Mouse (Mus musculus) CH12.LX (cell line): ENCODE measurements at regions not wholly inside any gene's neighbourhood (a gene's known extent, or its start where the extent isn't known, plus 50 kb on each side); places are given as distances from the start of the nearest gene placed in this dataset.
A peak's percentile ranks its signal among the peaks of the same experiment; 100 is the strongest.

Experiments
- DNase-seq: peaks from one replicate; pipeline ENCODE4 v3.0.0-alpha.2; 2013; ENCODE audit errors: extremely low read depth
- H3K27ac ChIP-seq: 2 replicates; pipeline ENCODE4 v1.5.1; 2012; ENCODE audit warnings: low read depth, mild to moderate bottlenecking, control low read depth, moderate library complexity; ENCODE audit not compliant: insufficient read depth
- H3K27me3 ChIP-seq: replicated peaks from 2 replicates; pipeline ENCODE3; 2012; ENCODE audit warnings: inconsistent platforms
- H3K36me3 ChIP-seq, 2 experiments: replicated peaks in 1 of 2; 2 replicates each; pipeline versions ENCODE3 to v1.6.1; 2012; ENCODE audit warnings: inconsistent platforms in 1 of 2, low read length in 1 of 2, mild to moderate bottlenecking in 1 of 2, mixed read lengths in 1 of 2, moderate library complexity in 1 of 2; ENCODE audit not compliant: control insufficient read depth in 1 of 2, insufficient read depth in 1 of 2
- H3K4me1 ChIP-seq, 2 experiments: 2 replicates each; pipeline ENCODE4 v1.6.1; 2012; ENCODE audit warnings: inconsistent platforms in 1 of 2, moderate library complexity in 1 of 2; ENCODE audit not compliant: insufficient read depth in 2 of 2, control insufficient read depth in 1 of 2
- H3K4me2 ChIP-seq: 2 replicates; pipeline ENCODE4 v1.6.1; 2012; ENCODE audit warnings: low read depth, mild to moderate bottlenecking, control low read depth; ENCODE audit not compliant: poor library complexity, insufficient read depth, severe bottlenecking
- H3K4me3 ChIP-seq, 3 experiments: fragments of 150-350 bp in 1 of 3; sonication (generic) in 1 of 3; replicated peaks in 1 of 3; 2 replicates each; pipeline versions ENCODE3 to v1.5.1; 2011 to 2012; ENCODE audit warnings: low read depth in 2 of 3, low read length in 2 of 3, mild to moderate bottlenecking in 2 of 3, moderate library complexity in 2 of 3, control low read depth in 1 of 3, improper control_type of control experiment in 1 of 3, inconsistent platforms in 1 of 3, mixed read lengths in 1 of 3; ENCODE audit not compliant: poor library complexity in 1 of 3
- H3K79me2 ChIP-seq: replicated peaks from 2 replicates; pipeline ENCODE4 v1.6.1; 2012; ENCODE audit warnings: mild to moderate bottlenecking, moderate library complexity; ENCODE audit not compliant: control insufficient read depth, poor library complexity, insufficient read depth, severe bottlenecking; ENCODE audit errors: extremely low read depth
- H3K9ac ChIP-seq: 2 replicates; pipeline ENCODE4 v1.6.1; 2012; ENCODE audit warnings: low read depth, mild to moderate bottlenecking, control low read depth, moderate library complexity; ENCODE audit not compliant: insufficient read depth
- H3K9me3 ChIP-seq: replicated peaks from 2 replicates; pipeline ENCODE3; 2012; ENCODE audit warnings: low read length, inconsistent platforms, mixed read lengths
- BHLHE40 ChIP-seq: IDR thresholded peaks from 2 replicates; pipeline ENCODE4 v1.6.1; 2011; ENCODE audit warnings: mild to moderate bottlenecking, low read depth, low read length, improper control_type of control experiment
- CTCF ChIP-seq, 2 experiments: IDR thresholded peaks in 1 of 2; conservative IDR thresholded peaks in 1 of 2; 2 replicates each; pipeline ENCODE4 v1.5.1; 2011 to 2012; ENCODE audit warnings: low read depth in 2 of 2, low read length in 2 of 2, improper control_type of control experiment in 1 of 2, inconsistent platforms in 1 of 2, mild to moderate bottlenecking in 1 of 2, moderate library complexity in 1 of 2
- EP300 ChIP-seq: IDR thresholded peaks from 2 replicates; pipeline ENCODE4 v1.6.1; 2011; ENCODE audit warnings: low read length, improper control_type of control experiment
- ETS1 ChIP-seq: conservative IDR thresholded peaks from 2 replicates; pipeline ENCODE4 v1.6.1; 2012; ENCODE audit warnings: low read depth, mild to moderate bottlenecking, inconsistent platforms, low read length, improper control_type of control experiment, moderate library complexity
- GABPA ChIP-seq: IDR thresholded peaks from 2 replicates; pipeline ENCODE4 v1.6.1; 2012; ENCODE audit warnings: low read depth, low read length, improper control_type of control experiment, inconsistent platforms; ENCODE audit not compliant: insufficient replicate concordance
- JUN ChIP-seq: IDR thresholded peaks from 2 replicates; pipeline ENCODE4 v1.6.1; 2011; ENCODE audit warnings: low read depth, mild to moderate bottlenecking, low read length, improper control_type of control experiment, moderate library complexity; ENCODE audit not compliant: insufficient read depth
- JUND ChIP-seq: conservative IDR thresholded peaks from 2 replicates; pipeline ENCODE4 v1.6.1; 2011; ENCODE audit warnings: low read depth, low read length, improper control_type of control experiment
- MAFK ChIP-seq: IDR thresholded peaks from 2 replicates; pipeline ENCODE4 v1.6.1; 2011; ENCODE audit warnings: low read length, improper control_type of control experiment; ENCODE audit not compliant: insufficient replicate concordance
- MAZ ChIP-seq: IDR thresholded peaks from 2 replicates; pipeline ENCODE4 v1.6.1; 2012; ENCODE audit warnings: low read depth, mild to moderate bottlenecking, inconsistent platforms, low read length, improper control_type of control experiment, moderate library complexity
- MEF2A ChIP-seq: IDR thresholded peaks from 2 replicates; pipeline ENCODE4 v1.6.1; 2014; ENCODE audit warnings: low read depth, mild to moderate bottlenecking, inconsistent platforms, low read length, improper control_type of control experiment, borderline replicate concordance
- MXI1 ChIP-seq: IDR thresholded peaks from 2 replicates; pipeline ENCODE4 v1.6.1; 2011; ENCODE audit warnings: mild to moderate bottlenecking, low read depth, low read length, improper control_type of control experiment
- MYC ChIP-seq: IDR thresholded peaks from 2 replicates; pipeline ENCODE4 v1.6.1; 2011; ENCODE audit warnings: low read depth, mild to moderate bottlenecking, improper control_type of control experiment, low read length
- POLR2A ChIP-seq: IDR thresholded peaks from 2 replicates; pipeline ENCODE4 v1.6.1; 2011; ENCODE audit warnings: low read depth, mild to moderate bottlenecking, improper control_type of control experiment, low read length
- POLR2AphosphoS2 ChIP-seq: IDR thresholded peaks from 2 replicates; pipeline ENCODE4 v1.6.1; 2011; ENCODE audit warnings: low read depth, low read length, improper control_type of control experiment
- RAD21 ChIP-seq: IDR thresholded peaks from 2 replicates; pipeline ENCODE4 v1.6.1; 2011; ENCODE audit warnings: low read depth, mild to moderate bottlenecking, low read length, improper control_type of control experiment, moderate library complexity
- SMC3 ChIP-seq: IDR thresholded peaks from 2 replicates; pipeline ENCODE4 v1.6.1; 2011; ENCODE audit warnings: low read depth, low read length, improper control_type of control experiment
- ZC3H11A ChIP-seq: IDR thresholded peaks from 2 replicates; pipeline ENCODE4 v1.6.1; 2012; ENCODE audit warnings: low read depth, mild to moderate bottlenecking, inconsistent platforms, low read length, improper control_type of control experiment
- ZKSCAN1 ChIP-seq: IDR thresholded peaks from 2 replicates; pipeline ENCODE4 v1.6.1; 2012; ENCODE audit warnings: low read depth, inconsistent platforms, low read length, improper control_type of control experiment, borderline replicate concordance
- ZNF384 ChIP-seq: IDR thresholded peaks from 2 replicates; pipeline ENCODE4 v1.6.1; 2012; ENCODE audit warnings: low read depth, low read length, improper control_type of control experiment, inconsistent platforms
- dilution Hi-C: fragments of 300-500 bp; cut with MboI; formaldehyde crosslinking; loops from 2 replicates; pipeline ENCODE4 v1.14.3; 2020; ENCODE audit warnings: low sequenced_read_pairs; ENCODE audit not compliant: extremely low pct_unique_long_range_greater_than_20kb, extremely low pct_ligation_motif_present
- in situ Hi-C: fragments of 300-500 bp; cut with MboI; formaldehyde crosslinking; loops from 3 replicates; pipeline ENCODE4 v1.14.3; 2019; ENCODE audit warnings: low sequenced_read_pairs, low pct_ligation_motif_present, low pct_unique_long_range_greater_than_20kb, mixed read lengths

DNA sequence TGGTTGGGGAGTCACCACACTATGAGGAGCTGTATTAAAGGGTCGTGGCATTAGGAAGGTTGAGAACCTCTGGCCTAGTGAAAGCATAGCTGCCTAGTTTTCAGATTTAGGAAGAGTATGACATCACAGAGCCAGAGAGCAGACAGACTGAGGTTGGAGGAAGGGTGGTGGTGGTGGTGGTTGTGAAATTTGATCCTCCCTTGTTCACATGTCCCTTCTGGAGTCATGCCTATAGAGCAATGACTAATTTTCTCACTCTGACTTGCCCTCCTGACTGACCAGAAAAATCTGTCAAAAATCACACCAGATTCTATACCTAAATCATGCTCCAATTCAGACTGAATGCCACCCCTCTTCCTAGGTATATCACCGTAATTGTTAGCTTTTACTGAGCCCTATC is 166.2 kb downstream of the Pah start:
- in situ Hi-C loops: loop anchor here (25.0 kb wide), 1 partner anchor 274 kb away; no protein-coding TSS in a partner anchor
- H3K4me3 ChIP-seq: no peak overlapping the region
- DNase-seq: peak; percentile 38
- H3K9ac ChIP-seq: no peak overlapping the region
- peaks cover 0 to 20% of the 10 kb centered on the region in 2 experiments; a peak in 2 of 4 replicates for H3K4me1 ChIP-seq
- dilution Hi-C loops: no loop called here
- H3K36me3 ChIP-seq: no peaks in the 10 kb centered on the region
- no peaks in the 10 kb centered on the region for H3K9me3 ChIP-seq
- H3K27ac ChIP-seq: no peak overlapping the region
- H3K79me2 ChIP-seq: no peaks in the 10 kb centered on the region
- no peak for TF ChIP-seq POLR2AphosphoS2
- peak; percentile 49; the same call in 1 of the 2 replicates for TF ChIP-seq BHLHE40
- no peak for TF ChIP-seq MAFK
- TF ChIP-seq EP300: peak; percentile 11; the same call in 1 of the 2 replicates
- peak; percentile 69 for TF ChIP-seq ETS1
- no peak for TF ChIP-seq GABPA
- H3K4me2 ChIP-seq: no peak overlapping the region
- no peaks in the 10 kb centered on the region for H3K27me3 ChIP-seq

DNA sequence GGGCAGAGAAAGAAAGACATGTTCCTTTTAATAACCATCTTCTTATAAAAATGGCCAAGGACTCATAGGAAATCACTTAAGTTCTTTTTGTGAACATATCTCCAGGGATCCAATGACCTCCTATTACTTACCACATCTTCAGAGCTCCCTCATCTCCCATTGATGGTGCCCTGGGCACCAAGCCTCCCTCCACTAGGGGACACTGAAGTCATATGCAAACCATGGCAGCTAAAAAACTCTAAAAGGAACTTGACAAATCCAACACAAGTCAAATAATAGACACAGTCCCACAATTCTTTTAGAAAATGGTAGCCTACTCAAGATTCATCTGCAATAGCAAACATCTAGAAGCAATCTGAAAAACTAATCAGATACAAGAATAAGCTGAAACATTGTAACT is 167.2 kb upstream of the Igf1 start:
- TF ChIP-seq RAD21 (peak; percentile 93), ZC3H11A (peak; percentile 58), MAZ (no peak), ZNF384 (peak; percentile 32; the same call in 1 of the 2 replicates), BHLHE40 (no peak), SMC3 (peak; percentile 77), CTCF (conservative IDR thresholded peaks at IDR 0.05 in 1 of 2, IDR thresholded peaks at IDR 0.05 in 1 of 2; ENCODE audit: low read depth in 2 of 2, low read length in 2 of 2) (peak; percentile 50 to 85; a peak in 3 of 4 replicates)
- TF ChIP-seq, all 38 proteins: peak for 5
- dilution Hi-C loops: no loop called here

DNA sequence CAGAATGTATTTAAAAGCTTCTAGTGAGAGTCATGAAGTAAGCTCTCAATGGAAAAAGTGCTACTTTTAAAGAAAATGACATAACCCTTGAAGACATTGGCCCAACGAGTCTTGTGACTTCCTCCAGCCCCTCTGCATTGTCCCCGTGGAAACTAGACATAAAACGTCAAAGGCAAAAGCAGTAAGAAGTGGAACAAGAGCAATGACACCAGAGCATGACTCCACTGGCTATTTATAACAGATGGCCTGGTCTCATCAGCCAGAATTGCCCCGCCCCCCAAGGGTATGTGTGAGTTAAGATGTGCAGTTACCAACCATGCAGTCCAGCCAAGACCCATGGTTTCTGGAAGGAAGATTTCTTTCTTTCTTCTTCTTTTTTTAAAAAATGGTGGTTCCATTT is 161.6 kb upstream of the Igf1 start:
- dilution Hi-C loops: no loop called here
- in situ Hi-C loops: loop anchor here (25.0 kb wide), 1 partner anchor 266 kb away; no protein-coding TSS in a partner anchor
- Histone ChIP-seq H3K36me3 (no peaks in the 10 kb centered on the region), H3K79me2 (0 out of 2 replicates have a peak, but pooled peaks cover 2% of the 10 kb centered on the region), H3K27ac (no peak overlapping the region), H3K4me2 (peak overlapping the region; percentile 29)
- DNase-seq: peak; percentile 93
- TF ChIP-seq MXI1 (peak; percentile 35; the same call in 1 of the 2 replicates), POLR2AphosphoS2 (no peak), EP300 (0 out of 2 replicates have a peak, but pooled peaks have one; percentile 43), ZNF384 (no peak), JUND (peak; percentile 40; the same call in 1 of the 2 replicates), JUN (peak; percentile 85), POLR2A (no peak), ZKSCAN1 (no peak), MYC (no peak), MEF2A (peak; percentile 93), BHLHE40 (peak; percentile 82), ETS1 (peak; percentile 90), MAZ (no peak)
- TF ChIP-seq, all 38 proteins: peak for 7
- H3K4me1 ChIP-seq: peaks cover 7 to 19% of the 10 kb centered on the region in 2 experiments; a peak in 3 of 4 replicates
- H3K9me3 ChIP-seq: no peaks in the 10 kb centered on the region
- H3K4me3 ChIP-seq: no peak overlapping the region
- no peak overlapping the region for H3K9ac ChIP-seq
- no peaks in the 10 kb centered on the region for H3K27me3 ChIP-seq

More for the DNA sequence above, 167.2 kb upstream of the Igf1 start:
- Histone ChIP-seq H3K27me3 (no peaks in the 10 kb centered on the region), H3K4me3 (no peak overlapping the region), H3K4me2 (no peak overlapping the region), H3K9ac (no peak overlapping the region), H3K36me3 (no peaks in the 10 kb centered on the region), H3K79me2 (no peaks in the 10 kb centered on the region), H3K9me3 (no peaks in the 10 kb centered on the region), H3K4me1 (peaks cover 1 to 24% of the 10 kb centered on the region in 2 experiments; a peak in 2 of 4 replicates), H3K27ac (no peak overlapping the region)
- peak; percentile 42 for DNase-seq
- in situ Hi-C loops: loop anchor here (25.0 kb wide), 1 partner anchor 271 kb away; no protein-coding TSS in a partner anchor
